Mouse (Mus musculus): ENCODE results near the gene Olfr470. TPM values are rescaled to one million over a fixed set of nuclear protein-coding genes. Genes with fewer than 3 reads are reported as not detected.
"Not testable (repeated sequence)": the region's sequence is repeated elsewhere in the genome, so short reads cannot be mapped to it uniquely, and the experiment has no call there.

Gene Olfr470
- total RNA-seq (2021) = not detected
- long read RNA-seq, experiment 1 = 0 reads
- long read RNA-seq, experiment 2 = 0 reads

DNA sequence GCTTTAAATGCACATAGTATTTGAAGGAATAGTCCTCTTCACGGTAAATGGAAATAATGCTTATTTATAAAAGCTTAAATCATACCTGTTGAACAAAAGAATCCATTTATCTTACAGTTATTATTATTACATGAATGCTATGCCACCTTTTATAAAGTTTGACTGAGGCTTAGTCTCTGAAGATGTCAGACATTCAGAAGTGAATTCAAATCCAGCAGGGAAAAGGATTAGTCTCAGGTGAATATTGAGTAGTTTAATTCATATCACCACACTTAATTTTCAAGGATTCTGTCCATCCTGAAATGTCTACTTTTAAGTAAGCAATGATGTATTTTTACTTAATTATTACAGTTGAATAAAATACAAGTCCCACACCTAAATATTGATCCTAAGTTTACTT is at the start of gene Olfr470:
Gene Olfr470, minus strand, starts transcription at position 101 of the 400 bp plus-strand sequence.
- DNase-seq; intact Hi-C loops (cut with DNase I): not testable (repeated sequence)

DNA sequence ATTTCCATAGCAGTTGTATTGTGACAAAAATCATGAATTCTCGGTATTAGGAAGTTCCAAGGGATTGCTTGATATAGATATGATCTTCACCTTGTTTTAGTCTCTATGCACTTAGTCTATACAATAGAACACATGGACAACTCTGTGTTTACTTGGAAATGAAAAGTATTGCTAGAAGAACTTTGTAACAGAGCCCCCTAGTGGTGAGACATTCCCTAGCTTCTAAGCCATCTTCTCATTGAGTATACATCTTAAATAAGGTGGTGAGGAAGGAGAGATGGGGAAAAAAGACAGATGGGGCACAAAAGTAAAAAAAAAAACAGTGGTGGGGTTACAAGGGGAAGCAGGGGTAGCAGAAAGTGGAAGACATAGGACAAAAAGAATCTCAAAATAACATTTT is 5.6 kb downstream of the Olfr470 start:
- intact Hi-C loops (cut with DNase I) = no loop called here
- DNase-seq = no peak

DNA sequence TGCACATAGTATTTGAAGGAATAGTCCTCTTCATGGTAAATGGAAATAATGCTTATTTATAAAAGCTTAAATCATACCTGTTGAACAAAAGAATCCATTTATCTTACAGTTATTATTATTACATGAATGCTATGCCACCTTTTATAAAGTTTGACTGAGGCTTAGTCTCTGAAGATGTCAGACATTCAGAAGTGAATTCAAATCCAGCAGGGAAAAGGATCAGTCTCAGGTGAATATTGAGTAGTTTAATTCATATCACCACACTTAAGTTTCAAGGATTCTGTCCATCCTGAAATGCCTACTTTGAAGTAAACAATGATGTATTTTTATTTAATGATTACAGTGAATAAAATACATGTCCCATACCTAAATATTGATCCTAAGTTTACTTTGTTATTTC is 21.8 kb downstream of the Olfr470 start, which contains the start of gene Olfr469:
Gene Olfr469, minus strand, starts transcription at position 101 of the 400 bp plus-strand sequence.
- intact Hi-C loops (cut with DNase I) = not testable (repeated sequence)

DNA sequence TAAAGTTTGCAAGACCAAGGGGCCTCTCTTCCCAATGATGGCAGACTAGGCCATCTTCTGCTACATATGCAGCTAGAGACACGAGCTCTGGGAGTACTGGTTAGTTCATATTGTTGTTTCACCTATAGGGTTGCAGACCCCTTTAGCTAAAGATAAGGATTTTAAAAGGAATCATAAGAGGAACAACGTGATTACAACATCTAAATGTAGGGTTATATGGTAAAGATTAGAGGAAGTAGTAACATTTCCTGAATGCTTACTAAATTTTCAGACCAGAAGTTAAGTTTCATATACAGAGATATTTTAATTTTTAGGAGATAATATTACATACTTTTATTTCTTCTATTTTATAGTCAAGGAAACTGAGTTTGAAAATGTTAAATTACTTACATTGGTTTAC is 23.4 kb downstream of the Olfr470 start:
- DNase-seq; intact Hi-C loops (cut with DNase I): not testable (repeated sequence)

More for the DNA sequence above, 21.8 kb downstream of the Olfr470 start, which contains the start of gene Olfr469:
- DNase-seq = not testable (repeated sequence)

DNA sequence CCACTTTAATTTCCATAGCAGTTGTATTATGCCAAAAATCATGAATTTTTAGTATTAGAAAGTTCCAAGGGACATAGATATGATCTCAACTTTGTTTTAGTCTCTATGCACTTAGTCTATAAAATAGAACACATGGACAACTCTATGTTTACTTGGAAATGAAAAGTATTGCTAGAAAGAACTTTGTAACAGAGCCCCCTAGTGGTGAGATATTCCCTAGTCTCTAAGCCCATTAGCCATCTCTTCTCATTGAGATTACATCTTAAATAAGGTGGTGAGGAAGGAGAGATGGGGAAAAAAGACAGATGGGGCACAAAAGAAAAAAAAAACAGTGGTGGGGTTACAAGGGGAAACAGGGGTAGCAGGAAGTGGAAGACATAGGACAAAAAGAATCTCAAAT is 27.8 kb downstream of the Olfr470 start:
- DNase-seq = no peak
- intact Hi-C loops (cut with DNase I) = no loop called here

- intact Hi-C loops (cut with DNase I) = no loop called here
- DNase-seq = no peak
Observed at GRCm38 (mm10) chr7:107811963-107812362, 35.3 kb downstream of the Olfr470 start, which contains the start of gene Olfr467. Gene Olfr467, plus strand, starts transcription at chr7:107812263.

DNA sequence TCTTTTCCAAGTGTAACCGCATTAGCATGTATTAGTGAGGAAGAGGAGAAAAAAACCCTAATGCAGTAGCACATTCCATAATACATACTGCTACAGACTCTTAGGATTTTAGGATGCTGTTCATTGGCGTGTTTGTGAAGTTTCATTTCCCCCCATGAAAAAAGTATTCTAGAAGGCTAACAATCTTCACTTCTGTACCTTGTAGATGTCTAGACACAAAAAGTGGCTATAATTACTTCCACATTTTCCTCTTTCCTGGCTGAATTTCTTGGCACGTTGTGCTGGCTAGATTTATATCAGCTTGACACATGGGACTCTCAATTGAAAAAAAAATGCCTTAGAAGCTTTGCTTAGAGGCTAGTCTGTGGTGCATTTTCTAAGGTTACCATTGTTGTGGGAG is 45.2 kb downstream of the Olfr470 start:
- intact Hi-C loops (cut with DNase I) = no loop called here
- no peak for DNase-seq

GRCm38 (mm10) chr7:107801108-107801507 is 46.2 kb downstream of the Olfr470 start, which contains the start of gene Ovch2:
Gene Ovch2, minus strand, starts transcription at chr7:107801208.
- intact Hi-C loops (cut with DNase I) = no loop called here
- DNase-seq = no peak

DNA sequence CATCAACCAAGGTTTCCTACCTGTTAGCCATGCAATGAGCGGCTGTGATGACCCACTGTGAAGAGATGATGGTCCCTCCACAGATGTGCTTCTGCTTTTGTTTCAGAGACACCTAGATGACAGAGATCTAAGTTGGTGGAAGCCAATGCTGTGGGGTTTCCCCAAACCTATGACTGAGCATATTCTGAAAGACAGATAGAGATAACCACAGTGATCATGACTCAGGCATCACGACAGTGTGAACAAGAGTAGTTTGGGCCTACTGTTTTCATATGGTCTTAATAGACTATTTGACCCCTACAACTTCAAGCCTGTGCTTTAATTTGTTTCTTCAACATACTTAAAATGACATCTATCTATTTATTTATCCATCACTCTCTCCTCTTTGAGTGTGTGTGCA is 50.8 kb downstream of the Olfr470 start:
- DNase-seq = no peak
- intact Hi-C loops (cut with DNase I) = no loop called here

Other genes with a start within 250 kb of the Olfr470 start
- gene 5330417H12Rik, start 222.3 kb downstream of the Olfr470 start, total RNA-seq (2021) = not detected
- not detected for gene Cyb5r2, start 89.5 kb downstream of the Olfr470 start, total RNA-seq (2021)
- not detected for gene Ovch2, start 46.3 kb downstream of the Olfr470 start, total RNA-seq (2021)
- not detected for gene Olfr467, start 35.2 kb downstream of the Olfr470 start, total RNA-seq (2021)
- gene Olfr469, start 21.9 kb downstream of the Olfr470 start, total RNA-seq (2021) = not detected
- not detected for gene Olfr472, start 50.4 kb upstream of the Olfr470 start, total RNA-seq (2021)
- gene Olfr473, start 83.0 kb upstream of the Olfr470 start, total RNA-seq (2021) = not detected
- not detected for gene Olfr474, start 107.2 kb upstream of the Olfr470 start, total RNA-seq (2021)
- gene Olfr476, start 117.3 kb upstream of the Olfr470 start, total RNA-seq (2021) = not detected
- not detected for gene Olfr477, start 139.2 kb upstream of the Olfr470 start, total RNA-seq (2021)
- gene Olfr478, start 186.5 kb upstream of the Olfr470 start, total RNA-seq (2021) = not detected
- not detected for gene Olfr479, start 203.2 kb upstream of the Olfr470 start, total RNA-seq (2021)
- not detected for gene Olfr480, start 219.9 kb upstream of the Olfr470 start, total RNA-seq (2021)
- gene Olfr481, start 232.4 kb upstream of the Olfr470 start, total RNA-seq (2021) = not detected